Mouse (Mus musculus) gastrocnemius, postnatal 25 days (tissue): ENCODE measurements around the gene Ppcdc. TPM values are rescaled to one million over a fixed set of nuclear protein-coding genes. Genes with fewer than 3 reads are reported as not detected.

Source experiments
- DNase-seq: peaks from one replicate; pipeline ENCODE4 v3.0.0; 2022
- long read RNA-seq, 2 experiments: library from polyadenylated mRNA; stranded (forward); transcript quantifications; one replicate each; pipeline ENCODE4 v2.0.0; 2021
- total RNA-seq, 2 experiments: library from RNA; stranded (reverse); gene quantifications; 1 replicate in 1 of 2; 2 replicates in 1 of 2; pipeline ENCODE4 v1.2.3; 2021

Gene Ppcdc
- 1 to 10 TPM; 5.7 to 8.1 TPM for total RNA-seq
- long read RNA-seq, experiment 1, partial matches to known transcripts: 2 of 5 reads
- long read RNA-seq, experiment 1, other reads (novel, unspliced or antisense): 2 of 5 reads
- long read RNA-seq, experiment 2, partial matches to known transcripts: 1 of 8 reads
- long read RNA-seq, experiment 2, other reads (novel, unspliced or antisense): 4 of 8 reads

DNA sequence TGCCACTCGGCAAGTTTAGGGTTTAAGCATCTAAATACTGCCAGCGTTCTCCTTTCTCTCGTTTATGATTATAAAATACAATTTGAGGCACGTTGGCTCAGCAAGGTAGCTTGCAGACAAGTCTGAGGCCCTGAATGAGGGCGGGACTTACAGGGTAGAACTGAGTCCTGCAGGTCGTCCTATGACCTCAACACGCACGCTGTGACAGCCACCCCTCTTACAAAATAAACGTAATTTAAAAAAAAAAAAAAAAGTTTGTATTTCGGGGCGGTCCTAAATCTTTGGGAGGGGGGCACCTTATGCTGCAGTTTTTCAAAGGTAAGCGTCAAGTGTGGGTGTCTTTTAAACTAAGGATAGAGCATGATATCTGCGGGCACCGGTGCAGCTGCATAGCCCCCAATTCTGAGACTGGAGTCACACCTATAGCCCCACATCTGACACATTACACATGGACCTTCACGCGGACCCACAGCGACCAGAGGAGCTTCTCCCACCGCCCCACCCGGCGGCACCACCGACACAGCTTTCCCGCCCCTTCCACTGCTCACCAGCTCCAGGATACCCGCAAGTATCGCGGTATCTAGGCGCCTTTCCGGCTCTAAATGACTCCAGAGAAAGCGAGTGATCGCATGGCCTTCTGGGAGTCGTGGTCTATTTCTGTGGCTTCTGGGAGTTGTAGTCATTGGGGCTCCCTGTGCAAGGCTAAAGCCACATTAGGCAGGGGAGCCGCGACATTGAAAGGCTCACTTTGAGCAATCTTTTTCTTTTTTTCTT, at the start of gene Ppcdc:
Ppcdc (minus strand) TSS at position 603 of the 774 bp plus-strand sequence.
- DNase-seq: peak; percentile 92

DNA sequence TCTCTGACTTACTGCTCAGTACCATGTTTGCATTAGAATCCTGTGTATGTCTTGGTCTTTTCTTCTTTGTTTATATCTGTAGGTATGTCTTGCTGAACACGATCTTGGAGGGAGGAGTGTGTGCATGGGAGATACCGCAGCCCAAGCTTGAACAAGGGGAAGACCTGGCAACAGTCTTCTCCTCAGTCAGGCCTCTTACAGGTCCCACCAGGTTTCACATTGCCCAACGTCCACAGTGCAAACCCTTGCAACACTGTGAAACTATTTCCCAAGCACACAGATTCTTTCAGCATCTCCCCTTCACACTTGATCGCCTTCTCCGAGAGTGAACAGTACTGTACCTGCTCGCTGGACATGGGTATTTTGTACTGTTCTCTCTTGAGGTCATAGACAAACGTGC, 47.9 kb upstream of the Ppcdc start:
- no peak for DNase-seq

DNA sequence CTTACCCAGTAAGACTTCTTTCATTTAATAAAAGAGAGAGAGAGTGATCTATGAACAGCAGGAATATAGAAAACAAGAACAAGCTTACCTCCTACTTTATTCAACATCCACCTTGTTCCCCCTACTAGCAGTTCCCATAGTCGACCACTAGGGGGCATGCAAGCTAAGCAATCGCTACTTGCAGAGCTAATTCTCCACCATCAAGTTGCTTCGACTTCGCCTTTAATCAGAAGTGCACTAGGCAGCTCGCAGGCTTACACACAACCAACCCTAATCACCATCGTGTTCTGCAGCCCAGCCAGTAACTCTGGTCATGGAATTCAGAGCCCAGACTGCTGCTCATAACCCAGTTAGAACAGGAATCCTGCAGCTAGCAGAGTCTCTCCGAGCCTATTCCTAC, 45.9 kb upstream of the Ppcdc start:
- DNase-seq: peak; percentile 30

DNA sequence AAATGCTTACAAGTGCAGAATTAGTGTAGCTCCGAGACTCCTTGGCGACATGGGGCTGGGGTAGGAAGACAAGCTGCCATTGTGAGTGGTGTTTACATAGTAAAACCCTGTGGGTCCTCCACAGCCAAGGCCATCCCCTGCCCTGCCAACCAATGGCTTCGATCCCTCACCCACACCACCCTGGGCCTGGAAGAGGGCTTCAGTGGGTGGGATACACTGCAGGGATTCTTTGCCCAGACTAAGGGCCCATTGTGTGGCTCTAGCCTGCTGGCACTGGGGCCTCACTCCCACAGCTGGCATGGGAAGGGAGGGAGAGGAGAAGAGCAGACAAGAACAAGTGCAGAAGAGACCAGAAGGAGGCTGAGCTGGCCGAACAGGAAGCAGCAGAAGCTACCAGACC, 29.0 kb upstream of the Ppcdc start:
- DNase-seq: no peak

DNA sequence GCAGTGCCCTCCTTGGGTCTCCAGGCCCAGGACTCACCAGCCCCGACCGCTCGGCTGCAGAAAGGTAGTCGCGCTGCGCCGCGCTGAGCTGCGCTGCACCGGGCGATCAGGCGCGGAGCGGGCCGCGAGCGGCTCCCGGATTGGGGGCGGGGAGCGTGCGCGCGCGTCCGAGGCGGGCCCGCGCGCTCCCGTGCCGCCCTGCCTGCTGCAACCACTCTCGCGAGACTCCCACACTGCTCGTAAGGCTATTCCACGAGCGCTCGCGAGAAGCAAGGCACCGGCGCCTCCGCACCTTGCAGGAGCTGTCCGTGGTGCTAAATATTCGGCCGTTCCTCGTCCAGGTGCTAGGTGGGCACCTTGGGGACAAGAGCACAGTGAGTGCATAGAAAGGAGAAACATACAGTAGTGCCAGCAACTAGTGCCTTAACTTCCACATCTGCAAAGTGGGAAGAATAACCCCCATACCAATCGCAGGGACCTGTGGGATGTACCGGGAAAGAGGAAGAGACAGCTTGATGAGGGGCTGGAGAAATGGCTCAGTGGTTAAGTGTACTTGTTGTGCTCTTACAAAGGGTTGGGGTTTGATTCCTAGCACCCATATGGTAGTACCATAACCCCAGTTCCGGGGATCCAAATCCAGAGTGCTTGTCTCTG, 28.1 kb upstream of the Ppcdc start, which contains the start of gene Scamp5:
Scamp5 (minus strand) TSS at position 165 of the 654 bp plus-strand sequence.
- DNase-seq: peak; percentile 81

DNA sequence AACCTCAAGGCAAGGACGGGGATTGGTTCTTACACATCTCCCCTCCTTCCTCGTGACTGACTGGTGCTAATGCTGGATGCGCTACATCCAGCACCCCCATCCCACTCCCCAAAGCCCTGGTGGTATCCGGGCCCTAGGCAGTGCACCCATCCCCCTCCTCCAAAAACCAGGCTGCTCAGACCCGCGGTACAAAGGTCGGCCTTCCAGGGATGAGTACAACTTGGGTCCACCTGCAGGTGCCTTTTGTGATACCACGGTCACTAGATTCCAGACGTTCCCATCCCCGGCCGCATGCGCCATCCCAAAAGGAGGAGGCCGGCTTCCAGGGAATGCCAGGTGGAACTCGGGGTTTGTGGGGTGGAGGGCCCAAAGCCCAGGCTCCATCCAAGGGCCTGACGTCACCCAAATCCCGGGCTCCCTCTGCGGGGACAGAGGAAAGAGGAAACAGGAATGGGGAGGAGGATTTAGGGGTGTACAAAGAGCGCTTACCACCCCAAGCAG, 27.4 kb upstream of the Ppcdc start:
- DNase-seq: peak; percentile 14

DNA sequence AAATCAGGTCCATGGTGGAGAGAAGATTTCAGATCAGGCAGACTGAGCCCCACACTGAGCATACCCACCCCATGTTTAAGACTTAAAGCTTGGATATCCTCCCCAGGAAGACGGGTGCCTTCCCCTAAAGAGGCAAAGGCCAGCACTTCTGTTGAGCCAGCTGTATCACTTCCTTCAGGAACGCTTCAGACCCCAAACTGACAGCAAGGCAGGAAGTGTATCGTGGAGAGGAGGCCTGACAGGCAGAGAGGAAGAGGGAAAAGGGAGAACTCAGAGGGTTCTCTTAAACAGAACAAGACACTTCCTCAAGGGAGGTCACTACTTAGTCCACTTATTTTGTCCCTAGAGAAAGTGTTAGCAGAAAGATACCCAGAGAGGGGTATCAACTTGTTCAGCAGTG, 26.2 kb upstream of the Ppcdc start:
- DNase-seq: no peak

DNA sequence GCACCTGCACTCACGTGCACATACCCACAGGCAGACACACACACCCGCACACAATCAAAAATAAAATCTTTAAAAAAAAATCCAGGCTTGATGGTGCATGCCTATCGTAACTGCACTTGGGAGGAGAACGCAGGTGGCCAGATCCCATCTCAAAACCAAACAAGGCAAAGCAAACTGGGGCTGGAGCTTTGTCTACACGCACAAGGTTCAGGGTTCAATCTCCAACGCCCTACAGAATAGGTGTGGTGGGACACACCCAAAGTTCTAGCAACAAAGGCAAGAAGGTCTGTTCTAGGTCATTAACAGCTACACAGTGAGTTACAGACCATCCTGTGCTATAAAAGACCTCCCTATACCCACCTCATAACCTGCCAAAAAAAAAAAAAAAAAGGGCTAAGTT, 22.9 kb upstream of the Ppcdc start:
- DNase-seq: no peak

DNA sequence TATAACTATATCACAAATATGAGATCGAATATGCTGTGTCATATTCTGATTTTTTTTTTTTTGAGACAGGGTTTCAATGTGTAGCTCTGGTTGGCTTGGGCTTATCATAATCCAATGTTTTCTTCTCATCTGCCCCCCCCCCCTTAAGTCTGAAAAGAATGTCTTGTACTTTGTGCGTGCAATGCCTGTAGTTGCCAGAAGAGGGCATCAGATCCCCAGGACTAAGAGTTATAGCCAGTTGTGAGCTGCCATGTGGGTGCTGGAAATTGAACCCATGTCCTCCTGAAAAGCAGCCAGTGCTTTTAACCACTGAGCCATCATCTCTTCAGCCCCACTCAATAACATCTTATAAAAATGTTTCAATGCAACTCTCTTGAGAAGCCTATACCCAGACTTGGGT, 19.8 kb upstream of the Ppcdc start:
- no peak for DNase-seq

DNA sequence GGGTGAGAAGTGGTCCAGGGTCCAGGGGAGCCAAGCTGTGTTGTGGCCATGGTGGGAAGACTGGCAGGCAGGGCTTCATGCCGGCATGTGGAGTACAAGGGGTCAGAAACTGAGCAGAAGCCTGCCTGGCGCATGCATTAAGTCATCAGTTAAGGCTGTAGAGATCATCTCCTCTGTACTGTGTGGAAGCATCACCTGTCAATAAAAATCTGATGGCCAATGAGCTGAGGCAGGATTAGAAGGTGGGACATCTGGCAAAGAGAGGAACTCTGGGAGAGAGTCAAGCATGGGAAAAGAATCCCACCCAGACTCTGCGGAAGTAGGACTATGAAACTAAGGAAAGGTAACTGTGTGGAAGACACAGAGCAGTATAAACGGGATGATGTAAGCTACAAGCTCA, 13.6 kb upstream of the Ppcdc start:
- no peak for DNase-seq

DNA sequence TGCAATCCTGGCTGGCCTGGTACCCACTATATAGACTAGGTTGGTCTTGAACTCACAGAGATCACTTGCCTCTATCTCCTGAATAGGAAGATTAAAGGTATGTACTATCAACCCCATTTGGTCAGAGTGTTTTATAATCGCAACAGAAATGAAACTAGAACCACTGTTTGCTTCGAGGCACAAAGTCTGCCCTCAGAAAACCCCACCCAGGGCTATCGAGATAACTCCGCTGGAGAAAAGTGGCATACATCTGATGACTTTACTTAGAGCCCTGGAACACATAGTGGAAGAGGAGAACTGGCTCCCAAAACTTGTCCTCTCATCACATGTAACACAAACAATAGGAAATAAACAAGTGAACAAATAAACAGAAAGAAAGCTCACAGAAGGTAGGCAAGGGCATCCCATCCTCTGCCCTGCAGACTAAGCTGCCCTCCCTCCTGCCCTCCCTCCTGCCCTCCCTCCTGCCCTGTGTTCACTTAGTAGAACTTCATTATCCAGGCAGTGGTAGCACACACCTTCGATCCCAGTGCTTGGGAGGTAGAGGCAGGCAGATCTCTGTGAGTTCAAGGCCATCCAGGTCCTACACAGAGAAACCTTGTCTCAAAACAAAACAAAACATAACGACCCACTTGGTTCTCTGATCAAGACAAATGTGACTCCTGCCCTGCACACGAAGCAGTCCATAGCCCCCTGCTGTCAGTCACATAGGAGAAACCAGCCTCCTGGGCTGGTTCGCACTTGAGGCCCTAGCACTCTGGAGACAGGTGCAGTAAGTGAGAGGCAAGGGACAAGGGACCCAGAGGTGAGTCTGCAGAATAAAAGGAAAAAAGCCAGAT, 12.9 kb upstream of the Ppcdc start:
- DNase-seq: no peak

DNA sequence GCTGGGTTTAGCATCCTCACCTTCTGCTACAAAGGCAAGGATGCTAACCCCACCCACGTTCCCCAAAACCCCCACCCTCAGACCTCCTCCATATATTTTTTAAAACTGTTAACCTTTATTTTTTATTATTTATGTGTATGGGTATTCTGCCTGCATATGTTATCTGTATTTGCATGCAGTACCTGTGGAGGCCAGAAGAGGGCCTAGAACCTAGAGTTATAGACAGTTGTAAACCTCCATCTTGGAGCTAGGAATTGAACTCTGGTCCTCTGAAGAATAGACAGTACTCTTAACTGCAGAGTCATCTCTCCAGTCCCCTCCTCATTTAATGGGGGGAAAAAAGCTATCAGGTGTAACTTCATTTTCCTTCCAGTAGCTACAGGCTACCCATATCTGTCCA, 9.8 kb upstream of the Ppcdc start:
- DNase-seq: no peak

DNA sequence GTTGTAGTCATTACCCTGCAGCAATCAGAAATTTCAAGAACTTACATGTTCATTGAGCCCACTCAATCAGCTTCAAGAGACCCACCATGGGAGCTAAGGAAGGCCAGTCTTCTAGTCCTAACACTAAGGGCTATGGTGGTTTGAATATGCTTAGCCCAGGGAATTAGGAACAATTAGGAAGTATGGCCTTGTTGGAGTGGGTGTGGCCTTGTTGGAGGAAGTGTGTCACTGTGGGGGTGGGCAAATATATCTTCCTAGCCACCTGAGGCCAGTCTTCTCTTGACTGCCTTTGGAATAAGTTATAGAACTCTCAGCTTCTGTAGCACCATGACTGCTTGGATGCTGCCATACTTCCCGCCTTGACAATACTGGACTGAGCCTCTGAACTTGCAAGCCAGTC, 696 bp upstream of the Ppcdc start:
- no peak for DNase-seq

DNA sequence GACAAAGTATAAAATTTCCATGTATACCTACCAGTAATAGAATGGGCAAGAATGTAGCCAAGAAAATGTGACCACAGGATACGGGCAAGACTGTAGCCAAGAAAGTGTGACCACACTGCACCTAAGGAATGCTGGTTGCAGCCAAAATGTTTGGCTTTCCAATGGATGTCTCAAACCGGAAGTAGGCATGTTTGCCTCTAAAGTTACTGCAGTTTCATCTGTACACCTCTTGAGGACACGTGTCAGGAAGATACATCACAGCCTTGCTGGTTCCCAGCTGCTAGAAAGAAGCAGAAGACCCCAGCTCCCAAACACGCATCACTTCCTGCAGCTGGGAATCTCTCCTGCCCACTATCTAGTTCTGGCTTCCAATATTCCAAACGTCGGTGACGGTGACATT, 841 bp downstream of the Ppcdc start:
- DNase-seq: no peak

DNA sequence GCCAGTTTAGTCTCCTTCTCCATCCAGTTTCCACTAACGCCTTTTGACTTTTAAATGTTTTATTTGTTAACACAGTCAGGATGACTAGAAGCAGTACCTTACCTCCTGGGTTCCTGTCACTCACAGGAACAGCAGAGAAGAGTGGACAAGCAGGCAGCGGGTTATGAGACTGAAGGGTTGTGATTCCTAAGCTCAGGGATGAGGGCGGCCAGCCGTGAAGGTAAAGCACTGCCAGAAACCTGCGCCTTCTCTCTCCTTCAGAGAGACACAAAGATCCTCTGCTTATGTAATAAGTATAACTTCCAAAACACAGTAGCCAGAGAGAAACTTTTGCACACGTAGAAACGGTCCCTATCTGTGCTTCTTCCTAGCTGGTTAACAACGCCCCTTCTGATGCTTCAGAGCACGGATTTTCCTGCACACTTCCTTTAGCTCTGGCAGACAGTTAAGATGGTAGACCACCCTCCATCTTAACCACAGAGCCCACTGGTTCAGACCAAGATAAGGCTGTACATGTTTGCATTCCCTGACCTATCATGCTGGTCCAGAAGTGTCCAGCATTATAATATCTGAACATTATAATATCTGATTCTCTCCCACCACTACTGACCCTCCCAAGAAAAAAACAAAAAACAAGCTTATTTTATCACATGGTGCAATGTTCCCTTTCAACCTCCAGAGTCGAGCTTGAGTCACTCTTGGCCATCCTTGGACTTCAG, 1.9 kb downstream of the Ppcdc start:
- DNase-seq: no peak

DNA sequence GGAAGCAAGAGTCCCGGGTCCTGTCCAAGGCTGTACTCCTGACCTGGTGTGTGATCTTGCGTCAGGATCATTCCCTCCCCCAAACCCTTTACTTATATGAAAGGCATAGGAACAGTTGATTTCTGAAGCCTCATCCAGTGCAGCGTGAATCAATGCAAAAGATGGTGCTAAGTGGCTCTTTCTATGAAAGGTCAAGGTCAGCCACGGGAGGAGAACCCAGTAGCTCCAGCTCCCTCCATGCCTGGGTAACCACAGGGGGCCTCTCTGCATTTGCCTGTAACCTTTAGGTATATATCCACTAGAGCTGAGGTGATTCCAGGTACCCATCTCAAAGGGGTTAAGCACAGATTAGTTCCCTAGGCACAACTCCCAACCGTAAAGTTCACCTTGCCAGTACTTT, 3.8 kb downstream of the Ppcdc start:
- no peak for DNase-seq

DNA sequence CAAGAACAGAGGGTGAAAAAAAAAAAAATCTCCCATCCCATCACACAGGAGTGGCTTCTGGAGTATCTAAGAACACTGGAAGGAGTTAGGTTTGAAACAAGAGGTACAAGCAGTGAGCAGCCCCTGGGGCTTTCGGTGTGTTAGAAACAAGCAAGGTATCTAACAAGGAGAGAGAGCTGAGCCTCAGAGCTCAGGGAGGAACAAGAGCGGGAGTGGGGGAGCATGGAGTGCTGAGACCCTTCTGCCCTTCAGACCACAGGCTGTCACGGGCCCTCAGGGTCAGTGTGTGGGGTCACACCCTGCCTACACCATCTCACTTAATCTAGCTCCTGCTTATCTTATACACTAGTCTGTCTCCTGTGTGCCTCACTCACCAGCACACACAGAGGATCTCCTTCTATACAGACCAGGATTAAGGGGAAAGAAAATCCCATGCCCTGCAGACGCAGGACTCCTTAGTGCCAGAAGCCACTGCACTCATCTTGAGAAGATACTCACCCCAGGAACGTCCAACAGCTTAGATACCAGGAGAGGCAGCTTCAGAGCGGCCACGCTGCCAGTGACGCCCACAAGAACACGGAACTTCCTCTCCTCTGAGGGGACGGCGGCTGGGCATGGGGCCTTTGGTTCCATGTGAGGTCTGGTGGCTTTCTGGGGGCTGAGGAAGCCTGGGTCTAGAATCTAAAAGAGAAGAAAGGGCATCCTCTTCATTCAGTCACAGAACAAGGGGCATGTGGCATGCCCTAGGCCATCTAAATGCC, 5.3 kb downstream of the Ppcdc start:
- no peak for DNase-seq

DNA sequence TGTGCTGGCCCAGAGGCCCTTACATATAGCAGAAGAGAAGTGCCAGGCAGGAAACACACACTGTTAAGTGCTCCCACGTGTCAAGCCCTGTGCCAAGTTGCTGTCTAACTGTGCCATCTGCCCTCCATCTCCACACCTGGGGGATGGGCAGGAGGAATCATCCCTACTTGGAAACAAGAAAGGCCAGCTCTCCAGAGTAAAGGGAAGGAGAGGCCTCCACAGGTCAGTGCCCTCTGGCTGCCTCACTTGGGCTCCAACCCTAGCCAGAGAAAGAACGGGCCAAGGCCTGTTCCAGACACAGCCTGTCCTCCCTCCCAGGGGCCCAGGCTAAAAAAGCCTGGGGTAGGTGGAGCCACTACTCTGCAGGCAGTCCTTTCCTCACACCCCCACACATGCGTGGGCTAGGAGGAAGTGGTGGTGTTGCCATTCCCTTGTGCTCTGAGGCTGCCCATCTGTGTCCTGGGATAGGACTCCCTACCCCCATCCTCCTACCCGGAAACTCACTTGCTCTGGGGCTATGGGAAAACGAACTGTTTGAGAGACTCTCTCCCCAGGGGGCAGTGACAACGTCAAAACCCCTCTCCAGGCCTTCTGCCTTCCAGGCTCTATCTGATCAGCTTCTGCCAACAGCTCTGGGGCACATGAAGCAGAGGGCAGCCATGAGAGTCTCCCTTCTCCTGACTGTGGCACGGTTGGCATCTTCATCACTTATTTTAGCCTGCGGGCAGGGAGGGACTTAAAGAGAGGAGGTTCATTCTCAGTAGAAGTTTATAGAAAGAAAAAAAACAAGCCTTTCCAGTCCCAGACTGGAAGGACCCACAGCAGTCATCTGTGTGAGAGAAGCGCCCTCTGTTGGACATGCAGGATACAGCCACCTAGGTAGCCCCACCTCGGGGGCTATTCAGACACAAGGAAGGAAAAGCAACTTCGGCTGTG, 6.6 kb downstream of the Ppcdc start:
- peak; percentile 86 for DNase-seq

DNA sequence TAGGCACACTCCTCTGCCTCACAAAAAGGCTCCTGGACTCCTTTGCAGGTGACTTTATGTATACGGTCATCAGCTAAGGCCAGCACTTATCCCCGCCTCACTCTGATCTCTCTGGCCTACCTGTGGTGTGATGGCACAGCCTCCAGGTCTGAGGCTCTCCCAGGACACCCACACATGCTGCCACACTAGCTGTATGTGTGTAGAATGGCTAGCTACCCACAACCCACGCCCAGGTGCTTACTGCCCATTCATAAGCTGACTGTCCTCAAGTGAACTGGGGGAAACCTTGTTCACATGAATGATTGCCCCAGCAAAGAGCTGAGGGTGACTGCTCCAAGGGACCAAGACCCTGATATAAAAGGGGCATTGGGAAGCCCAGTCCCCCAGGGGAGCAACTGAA, 7.4 kb downstream of the Ppcdc start:
- no peak for DNase-seq

DNA sequence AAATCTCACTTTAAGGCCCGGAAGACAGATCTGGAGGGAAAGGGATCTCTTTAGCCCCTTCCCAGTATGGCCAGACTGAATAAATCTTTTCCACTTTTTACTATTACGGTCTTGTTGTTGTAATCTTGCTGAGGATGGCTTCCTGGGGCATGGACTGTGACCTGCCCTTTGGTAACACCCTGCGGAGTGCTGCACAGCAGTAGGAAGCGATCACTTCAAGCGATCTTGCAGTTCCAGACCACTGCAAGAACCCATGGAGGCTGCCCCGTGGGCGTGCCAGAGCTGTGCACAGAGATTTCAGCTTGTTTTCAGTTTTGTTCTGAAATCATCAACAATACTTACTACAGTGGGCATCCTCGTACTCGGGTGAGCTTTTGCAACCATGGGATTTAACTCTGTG, 8.7 kb downstream of the Ppcdc start:
- no peak for DNase-seq
